Mouse (Mus musculus) right cerebral cortex, postnatal 25 days (tissue): ENCODE measurements around the gene Gpr137.

ENCODE experiments used
- DNase-seq: peaks from one replicate; pipeline ENCODE4 v3.0.0; 2022

Gpr137 gene

DNA sequence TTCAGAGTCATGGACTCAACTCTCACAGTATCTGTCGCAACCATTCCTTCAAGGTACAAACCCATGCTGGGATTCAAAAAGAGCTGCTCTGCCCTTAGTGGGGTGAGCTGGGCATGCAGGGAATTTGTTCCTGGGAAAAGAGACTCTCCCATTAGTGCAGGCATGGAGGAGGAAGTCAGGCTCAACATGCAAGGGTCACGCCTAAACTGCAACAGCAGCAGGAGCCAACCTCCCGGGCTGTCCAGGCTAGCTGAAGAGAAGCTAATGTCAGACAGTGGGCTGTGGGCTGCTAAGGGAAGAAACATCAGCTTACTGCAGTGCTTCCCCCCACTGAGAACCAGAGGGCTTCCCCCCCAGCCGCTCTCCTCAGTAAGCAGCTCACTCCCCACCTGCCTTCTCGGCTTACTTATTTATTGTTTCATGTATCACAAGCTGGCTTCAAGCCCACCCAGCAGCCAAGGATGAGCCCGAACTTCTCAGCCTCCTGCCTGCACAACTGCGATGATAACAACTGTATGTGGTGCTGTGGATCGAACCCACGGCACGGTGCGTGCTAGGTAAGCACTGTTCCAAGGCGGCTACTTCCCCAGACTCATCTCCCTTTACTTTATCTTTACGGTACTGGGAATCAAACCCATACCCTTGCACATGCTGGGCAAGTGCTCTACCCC, 30.1 kb upstream of the Gpr137 start:
- DNase-seq, result no peak

DNA sequence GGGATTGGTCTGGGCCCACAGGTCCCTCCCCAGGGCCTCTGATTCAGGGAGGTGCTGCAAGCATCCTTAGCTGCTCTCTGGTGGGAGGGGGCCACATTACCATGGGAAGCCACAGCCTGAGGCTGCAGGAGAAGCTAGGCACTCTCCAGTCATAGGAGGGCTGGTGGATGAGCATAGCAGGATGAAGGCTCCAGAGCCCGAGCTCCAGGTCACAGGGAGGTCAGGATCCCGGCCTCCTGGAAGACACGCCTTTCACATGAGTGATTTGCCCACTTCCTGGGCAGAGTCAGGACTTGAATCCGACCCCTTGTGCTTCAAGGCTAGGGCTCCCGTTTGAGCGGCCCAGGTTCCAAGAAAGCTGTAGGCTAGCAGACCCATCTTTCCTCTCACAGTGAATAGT, 29.4 kb upstream of the Gpr137 start:
- no peak for DNase-seq

DNA sequence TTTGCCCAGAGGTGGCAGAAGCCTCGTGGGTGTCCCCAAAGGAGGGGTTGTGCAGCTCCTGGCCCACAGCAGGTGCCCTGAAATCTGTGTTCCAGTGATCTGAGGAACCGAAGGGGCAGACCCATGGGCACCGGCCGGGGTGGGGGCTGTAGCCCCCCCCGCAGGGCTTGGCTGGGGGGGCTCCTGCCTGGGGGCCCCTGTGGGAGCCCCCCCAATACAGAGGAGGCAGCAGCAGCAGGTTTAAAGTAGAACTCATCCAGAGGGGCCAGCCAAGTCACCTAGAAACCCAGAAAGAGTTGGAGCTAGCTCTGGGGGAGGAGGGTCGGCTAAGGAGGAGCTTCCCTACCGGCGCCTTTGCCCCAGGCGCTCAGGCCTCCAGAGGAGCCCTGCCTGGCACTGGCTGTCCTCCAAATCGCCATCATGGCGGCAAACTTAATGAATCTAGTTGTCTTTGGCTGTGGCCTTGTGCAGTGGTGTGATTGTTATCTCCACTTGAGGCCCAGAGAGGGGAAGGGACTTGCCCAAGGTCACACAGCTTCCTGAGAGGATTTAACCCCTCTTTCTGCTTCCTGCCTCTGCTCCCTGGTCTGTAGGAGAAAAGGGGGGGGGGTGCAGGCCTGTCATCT, 28.3 kb upstream of the Gpr137 start:
- DNase-seq, result no peak

DNA sequence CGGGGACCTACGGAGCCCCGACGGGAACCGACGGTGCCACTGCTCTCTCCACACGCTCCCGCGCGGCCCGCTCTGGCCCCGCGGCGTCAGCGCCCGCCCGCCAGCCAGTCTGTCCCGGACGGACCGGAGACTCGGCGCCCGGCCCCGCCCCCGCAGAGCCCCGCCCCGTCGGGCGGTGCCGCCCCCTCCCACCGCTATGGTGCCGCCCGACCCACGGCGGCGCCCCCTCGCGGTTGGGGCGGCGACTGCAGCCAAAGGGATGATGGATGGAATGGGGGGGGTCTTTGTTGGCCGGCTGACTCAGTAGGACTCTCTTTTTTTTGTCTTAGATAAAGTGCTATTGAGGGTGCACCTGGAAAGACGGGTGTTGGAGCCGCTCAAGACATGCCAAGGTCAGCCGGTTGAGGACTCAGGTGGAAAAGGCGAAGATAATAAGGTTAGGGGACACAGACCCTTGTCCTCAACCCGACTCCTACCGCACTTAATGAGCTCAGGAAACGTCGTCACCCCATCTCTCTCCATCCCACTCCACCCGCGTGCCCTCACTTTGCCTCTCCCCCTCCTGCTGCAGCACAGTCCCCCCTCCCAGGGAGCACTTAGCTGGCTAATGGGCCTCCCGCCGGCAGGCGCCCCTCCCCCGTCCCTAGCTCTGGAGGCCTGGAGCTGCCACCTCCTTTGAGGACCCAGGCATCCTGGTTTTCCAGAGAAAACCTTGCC, 27.5 kb upstream of the Gpr137 start:
- no peak for DNase-seq

DNA sequence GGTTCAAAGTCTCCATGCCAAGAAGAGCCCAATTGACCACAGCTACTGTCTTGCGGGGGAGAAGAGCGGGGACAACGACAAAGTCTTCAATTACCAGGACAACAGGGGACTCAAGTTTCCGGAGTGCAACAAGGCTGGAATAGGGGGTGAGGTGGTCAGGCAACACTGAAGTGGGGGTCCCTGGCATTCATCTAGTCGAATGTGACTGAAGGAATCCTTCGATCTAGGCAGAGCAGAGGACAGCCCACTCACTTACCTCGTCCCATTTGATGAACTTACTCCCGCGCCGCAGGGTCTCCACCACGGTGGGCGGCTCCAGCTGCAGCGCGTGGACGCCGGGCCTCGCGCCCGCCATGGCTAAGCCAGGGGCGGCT, 27.0 kb upstream of the Gpr137 start:
- no peak for DNase-seq

DNA sequence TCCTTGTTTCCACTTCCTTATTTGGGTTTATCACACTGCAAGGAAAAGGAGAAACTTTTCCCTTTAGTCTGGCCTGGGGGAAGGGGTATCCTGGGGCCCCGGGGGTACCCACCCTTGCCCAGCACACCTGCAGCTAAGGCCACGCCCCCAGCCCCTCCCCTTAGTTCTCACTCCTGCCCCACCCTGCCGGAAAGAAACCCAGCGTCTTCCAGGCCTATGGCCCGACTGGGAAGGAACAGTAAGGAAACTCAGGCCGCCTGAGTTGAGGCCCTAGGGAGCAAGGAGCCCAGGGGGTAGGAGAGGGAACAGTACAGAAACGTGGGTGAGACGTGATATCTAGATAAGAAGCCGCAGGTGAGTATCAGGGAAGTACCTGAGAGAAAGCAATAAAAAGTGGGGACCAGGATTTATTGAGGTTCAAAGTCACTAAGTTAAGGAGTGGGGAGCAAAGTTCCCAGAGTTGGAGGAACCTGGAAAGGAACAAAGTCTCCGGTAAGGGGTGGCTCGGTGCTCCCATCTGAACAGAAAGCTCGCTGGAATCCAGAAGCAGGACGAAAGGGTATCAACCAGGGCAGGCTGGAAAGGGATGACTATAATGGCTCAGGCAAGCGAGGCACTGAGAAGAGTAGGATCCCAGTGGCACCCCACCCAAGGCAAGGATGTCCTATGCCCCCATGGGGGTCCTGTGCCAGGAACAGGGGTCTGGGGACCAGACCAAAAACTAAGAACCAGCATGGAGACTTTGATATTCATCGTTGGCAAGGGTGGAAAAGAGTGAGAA, 26.4 kb upstream of the Gpr137 start:
- no peak for DNase-seq

DNA sequence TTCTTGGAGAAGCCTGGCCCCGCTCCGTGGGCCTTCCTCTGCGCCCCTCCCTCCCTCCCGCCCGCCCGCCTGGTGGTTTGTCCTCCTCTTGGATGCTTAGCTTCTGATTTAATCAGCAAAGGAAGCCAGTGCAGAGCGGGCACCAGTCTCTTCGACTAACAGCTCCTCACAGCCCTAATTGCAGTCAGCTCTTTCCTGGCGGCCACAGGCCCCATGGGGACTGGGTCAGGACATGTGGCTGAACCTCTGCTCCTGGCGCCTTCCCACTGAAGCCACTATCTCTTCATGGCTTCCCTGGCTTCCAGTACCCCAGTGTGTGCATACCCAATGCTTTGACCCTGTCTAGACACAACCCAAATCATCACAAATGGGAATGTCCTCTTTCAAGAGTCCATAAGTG, 14.2 kb upstream of the Gpr137 start:
- DNase-seq, result no peak

DNA sequence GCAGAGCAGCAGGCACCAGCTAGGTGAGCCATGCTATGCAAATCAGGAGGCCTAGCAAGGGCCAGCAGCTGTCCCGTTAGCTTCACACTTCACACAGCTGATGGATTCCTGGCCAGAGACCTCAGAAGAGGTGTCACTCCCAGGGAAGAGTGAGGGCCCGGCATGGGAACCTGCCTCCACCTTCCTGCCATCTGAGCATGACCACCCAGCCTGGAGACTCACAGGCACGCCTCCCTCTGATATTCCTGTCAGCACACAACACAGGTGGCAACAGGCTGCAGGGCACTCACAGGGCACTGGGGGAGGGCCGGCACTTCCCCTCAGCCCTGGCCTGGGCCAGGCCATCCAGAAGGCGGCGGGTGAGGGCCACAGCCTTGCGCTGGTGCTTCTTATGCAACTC, 13.1 kb upstream of the Gpr137 start:
- DNase-seq, result no peak

DNA sequence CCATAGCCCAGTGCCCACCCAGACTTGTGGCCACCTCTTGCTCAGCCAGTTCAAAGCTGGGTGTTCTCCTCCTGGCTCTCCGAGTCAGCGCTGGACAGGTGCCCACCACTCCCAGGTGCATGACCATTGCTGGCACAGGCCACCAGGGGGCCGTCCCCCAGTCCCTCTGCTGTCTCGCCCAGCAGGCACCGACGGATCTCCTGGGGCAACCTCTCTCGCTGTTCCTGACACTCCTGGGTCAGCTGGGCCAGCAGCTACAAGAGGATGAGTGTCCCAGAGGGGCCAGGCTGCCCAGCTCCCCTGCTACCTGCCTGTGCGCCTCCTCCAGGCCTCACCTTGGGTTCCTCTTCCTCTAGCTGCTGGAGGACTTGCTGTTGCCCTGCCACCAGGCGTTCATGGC, 11.8 kb upstream of the Gpr137 start:
- DNase-seq, result no peak

DNA sequence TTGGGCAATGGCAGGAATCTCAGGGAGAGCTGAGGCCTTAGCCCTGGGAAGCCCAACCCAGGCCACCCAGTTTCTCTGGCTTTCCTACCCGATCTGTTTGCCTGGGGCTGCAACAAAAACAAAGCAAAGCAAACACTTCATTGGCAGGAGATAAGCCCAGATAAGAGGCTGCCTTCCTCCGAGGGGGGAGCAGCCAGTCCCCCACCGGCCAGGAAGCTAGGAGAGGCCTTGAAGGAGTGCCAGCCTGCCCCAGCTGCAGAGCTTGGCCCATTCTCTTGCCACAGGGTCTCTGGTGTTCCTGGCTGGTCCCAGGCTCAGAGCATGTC, 10.4 kb upstream of the Gpr137 start:
- no peak for DNase-seq

DNA sequence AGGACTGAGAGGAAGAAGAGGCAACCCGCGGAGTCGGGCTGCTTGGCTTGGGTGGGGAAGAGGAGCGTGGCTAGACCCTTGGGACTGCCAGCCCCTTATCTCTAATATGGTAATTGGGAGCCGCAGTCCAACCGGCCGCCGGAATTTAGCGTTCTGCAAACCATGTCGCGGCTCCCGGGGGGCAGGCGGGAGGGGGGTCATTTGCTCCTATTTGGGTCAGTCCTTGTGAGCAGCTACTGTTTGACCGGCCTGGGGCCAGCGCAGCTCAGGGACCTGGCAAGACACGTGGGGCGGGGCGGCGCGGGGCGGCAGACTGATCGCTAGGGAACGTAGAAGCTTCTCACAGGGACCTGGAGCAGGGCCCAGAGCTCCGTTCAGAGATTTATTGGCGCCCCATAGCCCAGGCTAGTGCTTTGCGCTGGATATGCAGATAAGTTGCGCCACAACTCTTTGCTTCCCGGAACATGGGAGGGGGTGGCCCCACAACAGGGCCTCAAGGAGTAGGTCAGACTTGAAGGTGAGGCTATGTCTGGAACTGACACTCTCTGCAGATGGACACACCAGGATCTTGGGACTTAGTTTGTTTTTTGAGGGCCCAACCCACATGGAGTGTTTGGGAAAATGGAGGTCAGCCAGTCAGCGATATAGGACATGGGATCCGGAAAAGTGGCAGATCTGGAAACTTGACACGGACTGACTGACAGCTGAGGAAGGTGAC, 9.9 kb upstream of the Gpr137 start:
- DNase-seq, result peak; percentile 74

DNA sequence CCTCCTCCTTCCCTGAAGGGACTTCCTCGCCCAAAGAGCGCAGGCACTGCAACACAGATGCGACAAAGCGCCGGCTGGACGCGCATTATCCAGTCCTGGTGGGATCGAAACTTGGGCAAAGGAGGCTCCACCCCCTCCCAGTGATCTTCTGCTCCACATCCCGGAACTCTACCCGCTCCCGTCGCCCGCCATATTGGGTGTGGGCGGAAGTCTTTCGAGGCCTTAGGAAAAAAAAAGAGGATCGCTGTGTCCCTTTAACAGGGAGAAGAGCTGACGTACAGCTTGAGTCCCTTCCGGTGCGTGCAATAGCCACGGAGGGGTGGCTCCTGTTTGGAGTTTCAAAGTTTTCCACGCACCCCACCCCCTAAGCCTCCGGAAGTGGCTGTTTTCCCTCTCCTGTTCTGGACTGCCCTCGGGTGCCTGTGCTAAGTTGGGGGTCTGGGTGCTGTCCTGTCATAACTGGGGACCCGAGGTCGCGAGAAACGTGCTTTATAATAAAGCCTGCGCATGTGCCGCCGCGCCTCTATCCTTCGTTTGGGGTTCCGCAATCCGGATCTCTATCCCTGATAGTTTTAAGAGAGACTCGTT, 9.2 kb upstream of the Gpr137 start:
- DNase-seq, result peak; percentile 92

DNA sequence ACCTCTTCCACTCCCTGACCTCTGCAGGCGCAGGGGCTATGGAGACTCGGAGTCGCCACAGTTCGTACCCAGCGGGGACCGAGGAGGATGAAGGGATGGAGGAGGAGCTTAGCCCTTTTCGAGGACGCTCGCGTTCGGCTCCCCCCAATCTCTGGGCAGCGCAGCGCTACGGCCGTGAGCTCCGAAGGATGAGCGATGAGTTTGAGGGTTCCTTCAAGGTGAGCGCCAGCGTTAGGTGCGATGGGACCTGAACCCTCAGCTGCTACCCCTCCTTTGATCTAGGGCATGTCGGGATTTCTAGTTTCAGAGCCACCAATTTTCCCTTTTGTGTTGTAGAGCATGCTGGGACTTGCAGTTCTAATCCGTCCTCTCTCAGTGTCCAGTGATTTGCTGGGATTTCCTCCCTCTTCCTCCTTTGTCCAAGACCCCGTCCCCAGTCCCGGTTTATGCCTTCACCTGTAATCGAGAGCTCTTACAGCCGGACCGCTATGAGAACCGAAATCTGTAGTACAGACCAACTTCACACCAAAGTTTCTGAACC, 8.4 kb upstream of the Gpr137 start:
- DNase-seq, result peak; percentile 68

DNA sequence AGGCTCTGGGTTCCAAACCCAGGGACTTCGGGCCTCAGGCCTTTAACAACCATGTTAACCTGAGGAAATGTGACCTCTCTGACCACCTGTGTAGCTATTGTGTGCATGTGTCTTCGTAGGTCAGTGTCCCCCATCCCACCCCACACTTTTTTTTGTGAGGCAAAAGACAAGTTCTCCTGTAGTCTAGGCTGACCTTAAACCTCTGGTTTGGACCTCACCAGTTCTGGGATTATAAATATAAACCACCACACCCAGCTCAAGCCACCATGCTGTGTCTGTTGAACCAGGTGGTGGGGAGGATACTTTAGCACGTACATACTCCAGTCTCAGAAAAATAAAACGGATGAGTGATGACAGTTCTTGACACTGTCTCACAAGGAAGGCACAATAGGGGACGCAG, 7.7 kb upstream of the Gpr137 start:
- no peak for DNase-seq

DNA sequence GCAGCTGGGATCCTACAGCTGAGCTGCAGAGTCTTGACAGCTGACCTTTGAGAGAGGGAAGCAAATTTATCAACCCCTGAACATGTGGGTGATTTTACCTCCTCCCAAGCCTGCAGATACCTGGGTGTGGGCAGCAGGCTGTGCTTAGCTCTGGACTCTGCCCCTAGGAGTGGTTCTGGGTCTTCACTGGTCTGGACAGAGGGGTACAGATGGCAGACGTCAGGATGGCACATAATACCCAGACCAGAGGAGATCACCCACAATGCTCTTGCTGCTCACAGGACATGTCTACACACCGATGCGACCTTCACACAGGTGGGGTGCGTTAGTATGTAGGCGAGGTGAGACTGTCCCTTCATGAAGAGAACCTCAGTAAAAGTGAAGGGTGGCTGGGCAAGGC, 7.3 kb upstream of the Gpr137 start:
- DNase-seq, result no peak

DNA sequence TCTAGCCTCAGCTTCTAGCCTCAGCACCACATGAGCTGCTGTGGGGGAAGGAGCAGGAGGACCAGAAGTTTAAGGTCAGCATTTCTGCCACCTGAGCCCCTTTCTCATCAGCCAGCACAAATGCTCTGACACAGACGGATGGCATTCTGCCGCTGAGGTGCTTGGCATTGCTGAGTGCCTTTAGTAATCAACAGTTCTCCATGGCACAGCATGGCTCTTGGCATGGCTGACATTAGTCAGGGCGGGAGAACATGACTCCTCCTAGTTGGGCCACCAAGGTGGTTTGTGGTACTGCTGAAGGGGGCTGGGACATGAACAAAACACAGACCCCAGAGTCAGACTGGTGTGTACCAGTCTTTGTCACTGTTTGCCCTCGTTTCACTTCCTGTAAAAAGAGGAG, 5.9 kb upstream of the Gpr137 start:
- DNase-seq, result no peak

DNA sequence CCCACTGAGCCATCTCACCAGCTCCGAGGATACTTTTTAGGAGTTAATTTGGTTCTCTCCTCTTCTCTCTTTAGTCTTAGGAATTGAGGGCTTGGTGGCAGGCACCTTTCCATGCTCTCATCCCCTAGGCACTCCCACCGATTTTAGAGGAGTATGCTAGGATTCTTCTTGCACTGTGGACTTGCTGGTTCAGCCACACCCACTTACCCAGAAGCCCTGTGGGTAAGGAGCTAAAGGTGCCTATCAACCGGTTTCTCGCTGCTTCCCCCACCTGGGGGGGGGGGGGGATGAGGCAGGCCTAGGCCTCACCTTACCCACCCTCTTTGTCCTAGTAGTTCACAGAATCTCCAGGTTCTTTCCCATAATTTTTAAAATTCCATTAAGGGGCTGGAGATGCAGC, 5.5 kb upstream of the Gpr137 start:
- DNase-seq, result no peak

DNA sequence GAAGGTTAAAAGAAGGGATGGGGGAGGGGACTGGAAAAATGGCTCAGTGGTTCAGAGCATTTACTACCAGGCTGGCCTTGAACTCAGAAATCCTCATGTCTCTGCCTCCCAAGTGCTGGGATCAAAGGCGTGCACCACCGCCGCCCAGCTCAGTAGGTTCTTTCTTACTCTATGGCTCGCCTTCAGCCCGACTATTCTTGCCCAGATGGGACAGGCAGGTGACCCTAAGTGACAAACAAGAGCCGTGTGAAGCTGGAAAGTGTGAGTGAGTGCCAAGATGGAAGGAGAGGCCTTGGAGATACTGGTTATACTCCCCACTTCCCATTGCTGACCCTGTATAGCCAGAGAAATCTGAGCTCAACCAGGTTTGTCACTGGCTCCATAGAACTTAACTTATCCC, 1.4 kb upstream of the Gpr137 start:
- no peak for DNase-seq

DNA sequence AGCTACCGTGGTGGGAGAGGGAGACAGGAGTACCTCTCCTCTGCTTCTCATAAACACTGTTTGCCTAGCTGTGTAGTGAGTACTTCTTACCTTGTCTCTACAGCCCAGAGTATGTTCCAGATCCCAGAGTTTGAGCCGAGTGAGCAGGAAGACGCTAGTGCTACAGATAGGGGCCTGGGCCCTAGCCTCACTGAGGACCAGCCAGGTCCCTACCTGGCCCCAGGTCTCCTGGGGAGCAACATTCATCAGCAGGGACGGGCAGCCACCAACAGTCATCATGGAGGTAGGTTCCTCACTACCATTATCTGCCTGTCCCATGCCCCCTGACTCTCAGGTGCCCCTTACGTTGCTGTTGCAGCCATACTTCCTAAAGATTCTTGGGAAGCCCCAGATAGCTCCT, 484 bp upstream of the Gpr137 start:
- no peak for DNase-seq

DNA sequence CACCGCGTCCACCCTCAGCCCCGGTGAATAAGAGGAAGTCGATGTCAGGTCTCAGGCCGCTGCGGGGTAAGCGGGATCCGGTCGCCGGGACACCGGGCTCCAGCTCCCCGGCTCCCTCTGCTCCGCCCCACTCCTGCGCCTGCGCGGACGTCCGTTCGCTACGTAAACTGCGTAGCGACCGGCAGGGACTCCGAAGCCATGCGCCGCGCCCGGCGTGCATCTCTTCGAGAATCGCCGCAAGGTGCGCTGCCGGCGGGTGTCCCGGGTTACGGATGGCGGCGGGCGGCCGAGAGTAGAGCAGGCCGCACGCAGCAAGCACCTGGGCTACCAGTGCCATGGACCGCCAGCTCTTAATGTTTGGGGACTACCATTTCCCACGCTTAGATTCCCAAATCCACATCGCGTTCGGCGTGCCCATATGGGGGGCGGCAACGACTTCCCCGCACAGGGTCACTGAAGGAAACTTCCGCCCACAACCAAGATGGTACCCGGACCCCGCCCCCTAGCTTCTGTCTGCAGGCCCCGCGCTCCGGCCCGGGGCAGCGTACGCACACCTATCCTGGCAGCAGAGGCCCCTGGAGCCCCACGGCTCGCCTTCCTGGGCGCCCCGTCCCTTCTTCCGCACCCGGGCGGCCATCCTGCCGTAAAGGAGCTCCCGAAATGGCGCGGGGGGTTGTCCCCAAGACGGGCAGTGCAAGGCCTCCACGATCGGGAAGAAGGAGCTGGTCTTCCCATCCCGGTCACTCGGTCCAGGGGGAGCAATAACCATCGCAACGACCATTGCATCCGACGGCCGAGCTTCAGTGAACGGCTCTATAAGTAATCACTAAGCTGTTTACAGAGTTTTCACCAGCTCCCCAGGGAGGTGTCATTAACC, 670 bp downstream of the Gpr137 start, which contains the start of gene Bad:
Bad (plus strand) TSS at position 490 of the 877 bp plus-strand sequence.
- DNase-seq, result peak; percentile 94
